Mouse (Mus musculus): ENCODE data around the gene Dtymk.

GRCm38 (mm10) chr1:93751290-93751689 is 50.4 kb downstream of the Dtymk start, which contains the start of gene Atg4b:
- TF ChIP-seq CTCF (IDR thresholded peaks at IDR 0.05; ENCODE audit: low read depth) (no peak), EP300 (IDR thresholded peaks at IDR 0.05; ENCODE audit: low read depth) (no peak)
